Mouse (Mus musculus) kidney, adult 18-20 months (tissue): ENCODE data around the gene Olfml2a.
A peak's percentile ranks its signal among the peaks of the same experiment; 100 is the strongest.
"Not testable (repeated sequence)": the region's sequence is repeated elsewhere in the genome, so short reads cannot be mapped to it uniquely, and the experiment has no call there.

Experiments
- DNase-seq: peaks from one replicate; pipeline ENCODE4 v3.0.0; 2021

The Olfml2a gene

GRCm38 (mm10) chr2:38987803-38988510 lies 56.2 kb downstream of the Olfml2a start:
- DNase-seq, result no peak

GRCm38 (mm10) chr2:38988929-38989328 lies 57.2 kb downstream of the Olfml2a start:
- no peak for DNase-seq

- DNase-seq, result no peak
Measured at GRCm38 (mm10) chr2:38992004-38992403, 60.2 kb downstream of the Olfml2a start.

GRCm38 (mm10) chr2:38992452-38992851 lies 60.7 kb downstream of the Olfml2a start:
- DNase-seq, result peak; percentile 24

- peak; percentile 92 for DNase-seq
Measured at GRCm38 (mm10) chr2:38997386-38998374, 65.9 kb downstream of the Olfml2a start, which contains the start of gene Wdr38. Gene Wdr38, plus strand, starts transcription at chr2:38997476.

- no peak for DNase-seq
Measured at GRCm38 (mm10) chr2:38999381-38999780, 67.6 kb downstream of the Olfml2a start.

- DNase-seq, result peak; percentile 36
Measured at GRCm38 (mm10) chr2:38999910-39000586, 68.3 kb downstream of the Olfml2a start.

- DNase-seq, result no peak
Measured at GRCm38 (mm10) chr2:39000587-39000919, 68.8 kb downstream of the Olfml2a start.

GRCm38 (mm10) chr2:39001866-39002265 lies 70.1 kb downstream of the Olfml2a start:
- DNase-seq, result no peak

- no peak for DNase-seq
Measured at GRCm38 (mm10) chr2:39003106-39003505, 71.3 kb downstream of the Olfml2a start.

- no peak for DNase-seq
Measured at GRCm38 (mm10) chr2:39003512-39003911, 71.7 kb downstream of the Olfml2a start.

GRCm38 (mm10) chr2:39004372-39004771 lies 72.6 kb downstream of the Olfml2a start:
- DNase-seq, result no peak

- DNase-seq, result peak; percentile 92
Measured at GRCm38 (mm10) chr2:39004880-39005435, 73.2 kb downstream of the Olfml2a start, which contains the start of gene Arpc5l. Gene Arpc5l, plus strand, starts transcription at chr2:39005348.

GRCm38 (mm10) chr2:39005574-39006079 lies 73.8 kb downstream of the Olfml2a start, which contains the start of gene Rpl35:
Gene Rpl35, minus strand, starts transcription at chr2:39005624.
- peak; percentile 65 for DNase-seq

GRCm38 (mm10) chr2:39006149-39006730 lies 74.5 kb downstream of the Olfml2a start:
- no peak for DNase-seq

- peak; percentile 95 for DNase-seq
Measured at GRCm38 (mm10) chr2:39007865-39008264, 76.1 kb downstream of the Olfml2a start.

GRCm38 (mm10) chr2:39008350-39008851 lies 76.6 kb downstream of the Olfml2a start:
- no peak for DNase-seq

- DNase-seq, result no peak
Measured at GRCm38 (mm10) chr2:39008954-39009365, 77.2 kb downstream of the Olfml2a start.

GRCm38 (mm10) chr2:39010144-39010543 lies 78.4 kb downstream of the Olfml2a start:
- not testable (repeated sequence) for DNase-seq

GRCm38 (mm10) chr2:39011264-39011663 lies 79.5 kb downstream of the Olfml2a start:
- no peak for DNase-seq

- DNase-seq, result no peak
Measured at GRCm38 (mm10) chr2:39011971-39012370, 80.2 kb downstream of the Olfml2a start.

GRCm38 (mm10) chr2:39012768-39013279 lies 81.0 kb downstream of the Olfml2a start:
- no peak for DNase-seq
